ENCODE assay signal across 7 mouse cellular contexts in the genomic region with DNA sequence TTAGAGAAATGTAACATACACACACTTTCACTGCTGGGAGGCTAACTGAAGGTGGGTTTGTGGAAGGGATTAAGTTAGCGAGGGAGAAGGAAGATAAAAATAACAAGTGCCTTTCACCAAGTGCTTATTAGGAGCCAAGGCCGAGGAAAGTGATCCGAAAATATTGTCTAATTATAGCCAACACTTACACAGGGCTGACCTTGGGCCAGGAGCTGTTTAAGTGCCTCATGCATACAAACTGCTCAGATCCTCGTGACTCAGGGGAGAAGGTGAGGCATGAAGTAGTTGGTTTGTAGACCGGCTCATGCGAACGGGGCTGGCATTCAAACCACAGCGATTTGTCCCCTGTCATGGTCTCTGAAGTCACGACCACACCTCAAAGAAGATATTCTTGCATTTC. TPM values are rescaled to one million over a fixed set of nuclear protein-coding genes. Genes with fewer than 3 reads are reported as not detected.
DNase-seq lines count a peak whose midpoint lies in the region; ATAC-seq lines count a peak whose summit lies in the region.

No protein-coding gene starts in this region.

- no peaks in the 10 kb centered on the region for H3K36me3 ChIP-seq in midbrain, embryonic 13.5 days
- no peaks in the 10 kb centered on the region for H3K36me3 ChIP-seq in midbrain, embryonic 11.5 days (ENCODE audit: control insufficient read depth, insufficient read depth, low read length)
- no peaks in the 10 kb centered on the region for H3K36me3 ChIP-seq in stomach, embryonic 15.5 days

- 0 out of 2 replicates have a peak overlapping the region, but pooled peaks have one; percentile 3 for H3K9ac ChIP-seq in midbrain, embryonic 13.5 days (replicated peaks)
- H3K9ac ChIP-seq in midbrain, embryonic 11.5 days (ENCODE audit: low read length): no peak overlapping the region
- H3K9ac ChIP-seq in stomach, embryonic 15.5 days: no peak overlapping the region

- 67% methylated on average over 9 of the region's 9 CpGs for WGBS in midbrain, embryonic 13.5 days
- 74% methylated on average over 9 of the region's 9 CpGs for WGBS in midbrain, embryonic 11.5 days
- 40% methylated on average over 9 of the region's 9 CpGs for WGBS in stomach, embryonic 15.5 days

- no peak overlapping the region for H3K4me3 ChIP-seq in midbrain, embryonic 13.5 days (replicated peaks)
- H3K4me3 ChIP-seq in midbrain, embryonic 11.5 days (ENCODE audit: low read depth, low read length): no peak overlapping the region
- H3K4me3 ChIP-seq in stomach, embryonic 15.5 days (replicated peaks): peak overlapping the region; percentile 25

- DNase-seq in midbrain, embryonic 11.5 days (ENCODE audit: low spot score, missing footprints): no peak
- peak; percentile 51 for DNase-seq in heart, adult 8-10 months (ENCODE audit: low spot score)
- peak; percentile 27 for DNase-seq in kidney, postnatal 10 days
- DNase-seq in spleen, adult 12 weeks (ENCODE audit: low spot score): no peak
- no peak for DNase-seq in embryo, embryonic 11 days

- no peak for ATAC-seq in midbrain, embryonic 13.5 days
- ATAC-seq in midbrain, embryonic 11.5 days (ENCODE audit: low FRiP score): no peak
- ATAC-seq in stomach, embryonic 15.5 days (ENCODE audit: insufficient read depth, low FRiP score, low read depth): no peak

- peaks cover 15% of the 10 kb centered on the region for H3K4me1 ChIP-seq in midbrain, embryonic 13.5 days (replicated peaks)
- peaks cover 6% of the 10 kb centered on the region; the same call in 1 of the 2 replicates for H3K4me1 ChIP-seq in midbrain, embryonic 11.5 days (ENCODE audit: control insufficient read depth, insufficient read depth, low read length)
- H3K4me1 ChIP-seq in stomach, embryonic 15.5 days: peaks cover 31% of the 10 kb centered on the region

- no peak overlapping the region for H3K27ac ChIP-seq in midbrain, embryonic 13.5 days
- no peak overlapping the region for H3K27ac ChIP-seq in midbrain, embryonic 11.5 days (ENCODE audit: low read depth, low read length)
- peak overlapping the region; percentile 70 for H3K27ac ChIP-seq in stomach, embryonic 15.5 days

- H3K4me2 ChIP-seq in midbrain, embryonic 13.5 days (replicated peaks): peak overlapping the region; percentile 38
- no peak overlapping the region for H3K4me2 ChIP-seq in midbrain, embryonic 11.5 days
- H3K4me2 ChIP-seq in stomach, embryonic 15.5 days: peak overlapping the region; percentile 55

- no peaks in the 10 kb centered on the region for H3K9me3 ChIP-seq in midbrain, embryonic 13.5 days
- no peaks in the 10 kb centered on the region for H3K9me3 ChIP-seq in midbrain, embryonic 11.5 days (ENCODE audit: control insufficient read depth, low read length)
- no peaks in the 10 kb centered on the region for H3K9me3 ChIP-seq in stomach, embryonic 15.5 days

- H3K27me3 ChIP-seq in midbrain, embryonic 13.5 days: peaks cover 15% of the 10 kb centered on the region
- no peaks in the 10 kb centered on the region; the same call in 1 of the 2 replicates for H3K27me3 ChIP-seq in midbrain, embryonic 11.5 days (ENCODE audit: control insufficient read depth, insufficient read depth, low read length)
- no peaks in the 10 kb centered on the region for H3K27me3 ChIP-seq in stomach, embryonic 15.5 days (replicated peaks)

RNA-seq across cellular contexts. Expression of gene Nr4a1, which starts 12.8 kb away (rescaled TPM):
- 2.8 and 3.1 TPM in 2 replicates for polyA plus RNA-seq in midbrain, embryonic 13.5 days (2015; fragmentation: Nextera tagmentation; extraction: Ambion mirVana)
- 1.3 TPM in 2 replicates for polyA plus RNA-seq in midbrain, embryonic 11.5 days (2014; fragmentation: Nextera tagmentation; extraction: Ambion mirVana)
- 10 to 100 TPM in 3 of 4 experiments, 1 to 10 TPM in 1; 7.0 to 23.9 (median 12.6) TPM for total RNA-seq in heart, adult 8-10 months (2022)
- polyA plus RNA-seq in stomach, embryonic 15.5 days (2015; fragmentation: Nextera tagmentation; extraction: Ambion mirVana): 10.6 and 11.2 TPM in 2 replicates

RNA-seq across cellular contexts. Expression of gene Grasp, which starts 17.2 kb away (rescaled TPM):
- 1.7 and 2.4 TPM in 2 replicates for polyA plus RNA-seq in midbrain, embryonic 13.5 days (2015; fragmentation: Nextera tagmentation; extraction: Ambion mirVana)
- 3.6 and 4.5 TPM in 2 replicates for polyA plus RNA-seq in midbrain, embryonic 11.5 days (2014; fragmentation: Nextera tagmentation; extraction: Ambion mirVana)
- total RNA-seq in heart, adult 8-10 months (2022): 10 to 100 TPM in 1 of 4 experiments, 1 to 10 TPM in 3; 7.6 to 10.2 (median 9.5) TPM
- 6.0 and 7.3 TPM in 2 replicates for polyA plus RNA-seq in stomach, embryonic 15.5 days (2015; fragmentation: Nextera tagmentation; extraction: Ambion mirVana)

RNA-seq across cellular contexts. Expression of gene Atg101, which starts 42.8 kb away (rescaled TPM):
- polyA plus RNA-seq in midbrain, embryonic 13.5 days (2015; fragmentation: Nextera tagmentation; extraction: Ambion mirVana): 79.1 and 82.8 TPM in 2 replicates
- polyA plus RNA-seq in midbrain, embryonic 11.5 days (2014; fragmentation: Nextera tagmentation; extraction: Ambion mirVana): 57.9 and 67.4 TPM in 2 replicates
- 10 to 100 TPM; 21.1 to 25.4 (median 21.4) TPM for total RNA-seq in heart, adult 8-10 months (2022)
- 66.0 and 66.4 TPM in 2 replicates for polyA plus RNA-seq in stomach, embryonic 15.5 days (2015; fragmentation: Nextera tagmentation; extraction: Ambion mirVana)

RNA-seq across cellular contexts. Expression of gene 6030408B16Rik, which starts 51.8 kb away (rescaled TPM):
- polyA plus RNA-seq in midbrain, embryonic 13.5 days (2015; fragmentation: Nextera tagmentation; extraction: Ambion mirVana): 0.26 and 0.46 TPM in 2 replicates
- polyA plus RNA-seq in midbrain, embryonic 11.5 days (2014; fragmentation: Nextera tagmentation; extraction: Ambion mirVana): 0.33 TPM in 1 of 2 replicates, not detected in the other
- 1 to 10 TPM in 3 of 4 experiments, under 1 TPM in 1; 0.54 to 2.1 (median 1.1) TPM for total RNA-seq in heart, adult 8-10 months (2022)
- 9.5 and 11.6 TPM in 2 replicates for polyA plus RNA-seq in stomach, embryonic 15.5 days (2015; fragmentation: Nextera tagmentation; extraction: Ambion mirVana)

Comparison
In these comparisons a context has a peak if more than half of its experiments do, and no peak if none do; other contexts are left out.
1. DNase-seq: peak in heart, adult 8-10 months (single experiment) and kidney, postnatal 10 days (single experiment); none in midbrain, embryonic 11.5 days (single experiment), spleen, adult 12 weeks (single experiment) and embryo, embryonic 11 days (single experiment).